Mouse (Mus musculus) heart, embryonic 11.5 days (tissue): ENCODE measurements around the gene Kif5a. TPM values are rescaled to one million over a fixed set of nuclear protein-coding genes. Genes with fewer than 3 reads are reported as not detected.
"Not testable (repeated sequence)": the region's sequence is repeated elsewhere in the genome, so short reads cannot be mapped to it uniquely, and the experiment has no call there.

Source experiments
- ATAC-seq: fragments of 200-750 bp; cut with Nextera tagmentation; replicated peaks from 2 replicates; pipeline ENCODE4 v1.8.0; 2017; ENCODE audit warnings: moderate library complexity; ENCODE audit not compliant: insufficient number of reproducible peaks, low FRiP score, low TSS enrichment
- H3K27ac ChIP-seq: fragments of 300-500 bp; sonication (generic); 2 replicates; pipeline ENCODE4 v1.5.1; 2014; ENCODE audit warnings: mild to moderate bottlenecking, low read depth, low read length
- H3K27me3 ChIP-seq: fragments of 300-500 bp; sonication (generic); 2 replicates; pipeline ENCODE4 v1.6.1; 2014; ENCODE audit warnings: mild to moderate bottlenecking, low read length, mixed read lengths; ENCODE audit not compliant: control insufficient read depth, insufficient read depth
- H3K36me3 ChIP-seq: fragments of 300-500 bp; sonication (generic); 2 replicates; pipeline ENCODE4 v1.6.1; 2014; ENCODE audit warnings: mild to moderate bottlenecking, low read length, moderate library complexity, mixed read lengths; ENCODE audit not compliant: control insufficient read depth, insufficient read depth
- H3K4me1 ChIP-seq: fragments of 300-500 bp; sonication (generic); 2 replicates; pipeline ENCODE4 v1.6.1; 2014; ENCODE audit warnings: low read length; ENCODE audit not compliant: control insufficient read depth, insufficient read depth
- H3K4me2 ChIP-seq: fragments of 300-500 bp; sonication (generic); 2 replicates; pipeline ENCODE4 v1.6.1; 2014; ENCODE audit warnings: mild to moderate bottlenecking, moderate library complexity
- H3K4me3 ChIP-seq: fragments of 300-500 bp; sonication (generic); 2 replicates; pipeline ENCODE4 v1.5.1; 2014; ENCODE audit warnings: low read depth, low read length
- H3K9ac ChIP-seq: fragments of 300-500 bp; sonication (generic); 2 replicates; pipeline ENCODE4 v1.6.1; 2014; ENCODE audit warnings: mild to moderate bottlenecking, low read depth, low read length, moderate library complexity
- H3K9me3 ChIP-seq: fragments of 300-500 bp; sonication (generic); replicated peaks from 2 replicates; pipeline ENCODE4 v1.6.1; 2016; ENCODE audit warnings: low read length; ENCODE audit not compliant: control insufficient read depth
- WGBS: fragments of 180-500 bp; shearing (Covaris S2); extraction: QIAGEN DNeasy Blood & Tissue Kit; methylation state at CpG from one replicate; pipeline ENCODE4 v1.1.7; 2014; ENCODE audit not compliant: insufficient replicate concordance; 5-methylcytosine and 5-hydroxymethylcytosine counted together
- polyA plus RNA-seq: library from polyadenylated mRNA; unstranded; fragments of >200 nt; fragmentation: Nextera tagmentation; extraction: Ambion mirVana; gene quantifications from 2 replicates; pipeline ENCODE4 v1.2.1, GENCODE M21; 2014

The Kif5a gene
- polyA plus RNA-seq, 1 experiment from 2014 or later = 1.6 TPM

GRCm38 (mm10) chr10:127197505-127198110 lies 65.5 kb downstream of the Kif5a start:
- 87% methylated on average over 11 of the region's 11 CpGs for WGBS
- peaks cover 16% of the 10 kb centered on the region for H3K4me1 ChIP-seq

GRCm38 (mm10) chr10:127197104-127197503 lies 66.0 kb downstream of the Kif5a start:
- Histone ChIP-seq H3K27ac (0 out of 2 replicates have a peak overlapping the region, but pooled peaks have one; percentile 22), H3K4me3 (no peak overlapping the region), H3K36me3 (peaks cover 4% of the 10 kb centered on the region), H3K27me3 (no peaks in the 10 kb centered on the region), H3K4me1 (peaks cover 16% of the 10 kb centered on the region), H3K4me2 (no peak overlapping the region), H3K9me3 (no peaks in the 10 kb centered on the region), H3K9ac (no peak overlapping the region)
- ATAC-seq = no peak
- 91% methylated on average over 8 of the region's 8 CpGs for WGBS

More at GRCm38 (mm10) chr10:127197505-127198110, 65.5 kb downstream of the Kif5a start:
- ATAC-seq = no peak
- Histone ChIP-seq H3K4me2 (no peak overlapping the region), H3K9me3 (no peaks in the 10 kb centered on the region), H3K4me3 (no peak overlapping the region), H3K9ac (no peak overlapping the region), H3K27ac (0 out of 2 replicates have a peak overlapping the region, but pooled peaks have one; percentile 22), H3K36me3 (peaks cover 6% of the 10 kb centered on the region), H3K27me3 (no peaks in the 10 kb centered on the region)

- 0 out of 2 replicates have a peak, but pooled peaks cover 2% of the 10 kb centered on the region for H3K36me3 ChIP-seq
- H3K27me3 ChIP-seq = no peaks in the 10 kb centered on the region
- peak overlapping the region; percentile 96 for H3K4me2 ChIP-seq
- peak; percentile 67 for ATAC-seq
- peak overlapping the region; percentile 94 for H3K4me3 ChIP-seq
- no peaks in the 10 kb centered on the region for H3K9me3 ChIP-seq
- H3K27ac ChIP-seq = peak overlapping the region; percentile 94
- H3K4me1 ChIP-seq = peaks cover 18% of the 10 kb centered on the region
- peak overlapping the region; percentile 95 for H3K9ac ChIP-seq
- WGBS = 6% methylated on average over 5 of the region's 5 CpGs
Observed at GRCm38 (mm10) chr10:127196392-127196791, 66.8 kb downstream of the Kif5a start.

GRCm38 (mm10) chr10:127195328-127196129 lies 67.6 kb downstream of the Kif5a start, which contains the start of gene Dtx3:
TSS of gene Dtx3 (minus strand) at chr10:127195728.
- Histone ChIP-seq H3K27me3 (no peaks in the 10 kb centered on the region), H3K9ac (peak within 1 kb of the TSS; percentile 95), H3K9me3 (no peaks in the 10 kb centered on the region), H3K4me3 (peak within 1 kb of the TSS; percentile 94), H3K36me3 (0 out of 2 replicates have a peak, but pooled peaks cover 2% of the 10 kb centered on the region), H3K4me1 (peaks cover 25% of the 10 kb centered on the region), H3K4me2 (peak within 1 kb of the TSS; percentile 96), H3K27ac (peak within 1 kb of the TSS; percentile 94)
- WGBS = 2% methylated on average over 36 of the region's 47 CpGs
- peak; percentile 41; the same call in 1 of the 2 replicates for ATAC-seq

GRCm38 (mm10) chr10:127194428-127195327 lies 68.5 kb downstream of the Kif5a start:
- H3K4me3 ChIP-seq = peak overlapping the region; percentile 94
- peaks cover 33% of the 10 kb centered on the region for H3K4me1 ChIP-seq
- peak overlapping the region; percentile 96 for H3K4me2 ChIP-seq
- peak overlapping the region; percentile 94 for H3K27ac ChIP-seq
- no peak for ATAC-seq
- no peaks in the 10 kb centered on the region for H3K9me3 ChIP-seq
- 8% methylated on average over 22 of the region's 22 CpGs for WGBS
- H3K36me3 ChIP-seq = 0 out of 2 replicates have a peak, but pooled peaks cover 2% of the 10 kb centered on the region
- H3K27me3 ChIP-seq = no peaks in the 10 kb centered on the region
- H3K9ac ChIP-seq = peak overlapping the region; percentile 95

GRCm38 (mm10) chr10:127193011-127193410 lies 70.1 kb downstream of the Kif5a start:
- ATAC-seq = no peak
- H3K4me3 ChIP-seq = no peak overlapping the region
- no peak overlapping the region for H3K9ac ChIP-seq
- peaks cover 46% of the 10 kb centered on the region for H3K4me1 ChIP-seq
- H3K27me3 ChIP-seq = no peaks in the 10 kb centered on the region
- no peak overlapping the region for H3K27ac ChIP-seq
- H3K9me3 ChIP-seq = no peaks in the 10 kb centered on the region
- H3K36me3 ChIP-seq = 0 out of 2 replicates have a peak, but pooled peaks cover 2% of the 10 kb centered on the region
- H3K4me2 ChIP-seq = no peak overlapping the region
- WGBS = 85% methylated on average over 9 of the region's 9 CpGs

GRCm38 (mm10) chr10:127192057-127192328 lies 71.2 kb downstream of the Kif5a start:
- not testable (repeated sequence) for H3K36me3 ChIP-seq, H3K27me3 ChIP-seq, H3K9me3 ChIP-seq, ATAC-seq, H3K4me2 ChIP-seq, H3K4me3 ChIP-seq, H3K9ac ChIP-seq
- WGBS = 72% methylated on average over 1 of the region's 1 CpGs
- peak overlapping the region; percentile 50 for H3K27ac ChIP-seq
- peaks cover 45% of the 10 kb centered on the region for H3K4me1 ChIP-seq
